10 mouse cellular contexts compared by ENCODE assay signal in the genomic region with DNA sequence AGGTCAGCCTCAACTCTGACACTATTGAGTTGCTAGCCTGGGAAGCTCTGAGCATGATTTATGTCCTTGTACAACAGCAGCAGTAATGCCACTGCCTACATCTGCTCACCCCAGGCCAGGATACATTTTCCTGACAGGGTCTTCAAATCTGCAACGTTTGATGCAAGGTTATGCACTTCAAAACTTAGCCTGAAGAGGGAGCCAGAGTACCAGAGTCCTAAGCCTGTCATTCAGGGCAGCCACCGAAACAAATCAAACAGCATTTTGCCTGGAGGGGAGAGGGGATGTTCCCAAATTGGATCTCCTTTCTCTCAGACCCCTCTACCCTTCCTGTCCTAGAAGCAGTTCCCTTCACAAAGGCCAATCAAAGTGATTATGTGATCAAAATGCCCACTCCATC. TPM values are rescaled to one million over a fixed set of nuclear protein-coding genes. Genes with fewer than 3 reads are reported as not detected.
DNase-seq lines count a peak whose midpoint lies in the region; TF ChIP-seq lines count a peak whose summit lies in the region.
"Had no signal": no experiment of that assay in that cellular context is flagged by ENCODE, and none has a peak within 500 bp of the region (broad histone marks: within the 10 kb centered on the region; RNA-seq: fewer than 3 reads in every experiment).

No protein-coding gene starts in this region.

- no peak overlapping the region for H3K27ac ChIP-seq in small intestine, adult 2 months (ENCODE audit: insufficient read depth, low read depth, low read length)

- no peaks in the 10 kb centered on the region for H3K4me1 ChIP-seq in lung, adult 2 months (ENCODE audit: control insufficient read depth, insufficient read depth, low read length)
- no peaks in the 10 kb centered on the region for H3K4me1 ChIP-seq in small intestine, adult 2 months (ENCODE audit: control insufficient read depth, insufficient read depth, insufficient read length, low read length)

- 0% methylated on average over 2 of the region's 2 CpGs for WGBS in lung, adult 2 months
- WGBS in small intestine, adult 2 months, result 11% methylated on average over 2 of the region's 2 CpGs

- H3K36me3 ChIP-seq in small intestine, adult 2 months (ENCODE audit: control insufficient read depth, insufficient read depth, low read length), result no peaks in the 10 kb centered on the region
- H3K36me3 ChIP-seq: G1E had no signal

- peak; percentile 17; the same call in 1 of the 2 replicates for TF ChIP-seq CTCF in lung, adult 2 months (IDR thresholded peaks at IDR 0.05; ENCODE audit: insufficient read depth, low read length)
- peak; percentile 5; the same call in 1 of the 2 replicates for TF ChIP-seq CTCF in small intestine, adult 2 months (IDR thresholded peaks at IDR 0.05; ENCODE audit: extremely low read depth, insufficient read length, insufficient replicate concordance, low read depth, low read length)

- intact Hi-C loops in gastrocnemius, postnatal 14 days (cut with DNase I; ENCODE audit: low total_unique reads), result no loop called here

- no peak for TF ChIP-seq POLR2A in lung, adult 2 months (IDR thresholded peaks at IDR 0.05; ENCODE audit: borderline replicate concordance, extremely low read depth, low read depth, low read length)
- TF ChIP-seq POLR2A in small intestine, adult 2 months (IDR thresholded peaks at IDR 0.05; ENCODE audit: low read depth, low read length), result no peak

- H3K27me3 ChIP-seq in small intestine, adult 2 months (ENCODE audit: control insufficient read depth, insufficient read depth, low read length), result no peaks in the 10 kb centered on the region

- DNase-seq in cerebellum, postnatal 14 days, result peak; percentile 56 to 67
- DNase-seq in cerebellum, adult 8-10 months, result no peak
- DNase-seq in ovary, postnatal 14 days (ENCODE audit: low spot score), result peak; percentile 25
- no peak for DNase-seq in ovary, postnatal 10 days (ENCODE audit: low spot score)
- peak; percentile 61 for DNase-seq in forelimb bud, embryonic 11.5 days (ENCODE audit: low read depth, low spot score)
- peak; percentile 6 for DNase-seq in lung, adult 2 months
- DNase-seq in gastrocnemius, postnatal 14 days, result no peak

- H3K4me3 ChIP-seq in lung, adult 2 months (replicated peaks; ENCODE audit: extremely low read depth, low read depth, low read length), result no peak overlapping the region
- no peak overlapping the region for H3K4me3 ChIP-seq in small intestine, adult 2 months (ENCODE audit: low read depth, low read length)

RNA-seq across cellular contexts. Expression of gene Crnn, which starts 30.1 kb away (rescaled TPM):
- polyA plus RNA-seq in lung, adult 2 months (2012; rRNA removed), result not detected in 2 replicates
- not detected in 2 replicates for polyA plus RNA-seq in small intestine, adult 2 months (2012; rRNA removed)
- total RNA-seq in gastrocnemius, postnatal 14 days (2021), result not detected
- polyA plus RNA-seq: G1E; liver, embryonic 16.5 days had no signal

RNA-seq across cellular contexts. Expression of gene Gm4858, which starts 45.9 kb away (rescaled TPM):
- polyA plus RNA-seq in lung, adult 2 months (2012; rRNA removed), result not detected in 2 replicates
- not detected in 2 replicates for polyA plus RNA-seq in small intestine, adult 2 months (2012; rRNA removed)
- total RNA-seq in gastrocnemius, postnatal 14 days (2021), result not detected
- polyA plus RNA-seq: G1E; liver, embryonic 16.5 days had no signal

Comparison
In these comparisons a context has a peak if more than half of its experiments do, and no peak if none do; other contexts are left out.
1. DNase-seq: peak in cerebellum, postnatal 14 days (2 of 2), ovary, postnatal 14 days (single experiment), forelimb bud, embryonic 11.5 days (single experiment) and lung, adult 2 months (single experiment); none in cerebellum, adult 8-10 months (single experiment), ovary, postnatal 10 days (single experiment) and gastrocnemius, postnatal 14 days (single experiment).